Mouse (Mus musculus) liver, postnatal 0 days (tissue): ENCODE measurements at regions not wholly inside any gene's neighbourhood (a gene's known extent, or its start where the extent isn't known, plus 50 kb on each side); places are given as distances from the start of the nearest gene placed in this dataset.

Experiments
- CTCF ChIP-seq: sonication (generic); IDR thresholded peaks from 2 replicates; pipeline ENCODE4 v1.5.1; 2016; ENCODE audit warnings: antibody characterized with exemption, low read depth
- EP300 ChIP-seq: IDR thresholded peaks from 2 replicates; pipeline ENCODE4 v1.6.1; 2016; ENCODE audit warnings: antibody characterized with exemption, low read depth, mild to moderate bottlenecking

GRCm38 (mm10) chr3:6812346-6812745 lies 192.1 kb upstream of the 1700008P02Rik start:
- TF ChIP-seq CTCF (no peak), EP300 (no peak)
